Mouse (Mus musculus): ENCODE data around the gene 2310011J03Rik.
"Not testable (repeated sequence)": the region's sequence is repeated elsewhere in the genome, so short reads cannot be mapped to it uniquely, and the experiment has no call there.

GRCm38 (mm10) chr10:80345929-80346328 is 25.6 kb upstream of the 2310011J03Rik start:
- not testable (repeated sequence) for TF ChIP-seq CEBPB (IDR thresholded peaks at IDR 0.05; ENCODE audit: insufficient read depth, poor library complexity, severe bottlenecking); REST (IDR thresholded peaks at IDR 0.05; ENCODE audit: insufficient read depth, insufficient read length); E2F4 (IDR thresholded peaks at IDR 0.05; ENCODE audit: insufficient read depth); POLR2AphosphoS2 (IDR thresholded peaks at IDR 0.05; ENCODE audit: insufficient read length, low read depth)
